Mouse (Mus musculus) midbrain, embryonic 12.5 days (tissue): Measurements from ENCODE around the gene Adat1. TPM values are rescaled to one million over a fixed set of nuclear protein-coding genes. Genes with fewer than 3 reads are reported as not detected.

ENCODE experiments used
- ATAC-seq: fragments of 200-750 bp; cut with Nextera tagmentation; 2 replicates; pipeline ENCODE4 v1.8.0; 2017; ENCODE audit warnings: low read depth, moderate TSS enrichment, moderate library complexity; ENCODE audit not compliant: low FRiP score
- H3K27ac ChIP-seq: fragments of 300-500 bp; sonication (generic); replicated peaks from 2 replicates; pipeline ENCODE4 v1.5.1; 2016; ENCODE audit warnings: mild to moderate bottlenecking
- H3K27me3 ChIP-seq: fragments of 300-500 bp; sonication (generic); 2 replicates; pipeline ENCODE4 v1.6.1; 2016; ENCODE audit warnings: mild to moderate bottlenecking
- H3K36me3 ChIP-seq: fragments of 300-500 bp; sonication (generic); 2 replicates; pipeline ENCODE4 v1.6.1; 2016
- H3K4me1 ChIP-seq: fragments of 300-500 bp; sonication (generic); 2 replicates; pipeline ENCODE4 v1.6.1; 2016
- H3K4me2 ChIP-seq: fragments of 300-500 bp; sonication (generic); replicated peaks from 2 replicates; pipeline ENCODE4 v1.6.1; 2016; ENCODE audit warnings: mild to moderate bottlenecking, moderate library complexity
- H3K4me3 ChIP-seq: fragments of 300-500 bp; sonication (generic); 2 replicates; pipeline ENCODE4 v1.5.1; 2016; ENCODE audit warnings: mild to moderate bottlenecking
- H3K9ac ChIP-seq: fragments of 300-500 bp; sonication (generic); replicated peaks from 2 replicates; pipeline ENCODE4 v1.6.1; 2016; ENCODE audit warnings: mild to moderate bottlenecking, moderate library complexity
- H3K9me3 ChIP-seq: fragments of 300-500 bp; sonication (generic); 2 replicates; pipeline ENCODE4 v1.6.1; 2016; ENCODE audit warnings: mild to moderate bottlenecking
- WGBS: fragments of 180-500 bp; shearing (Covaris S2); methylation state at CpG from one replicate; pipeline ENCODE4 v1.1.7; 2016; 5-methylcytosine and 5-hydroxymethylcytosine counted together
- polyA plus RNA-seq: library from polyadenylated mRNA; unstranded; fragments of >200 nt; fragmentation: Nextera tagmentation; extraction: Ambion mirVana; gene quantifications from 2 replicates; pipeline ENCODE4 v1.2.1, GENCODE M21; 2016

Gene Adat1
- 10.1 and 12.6 TPM in 2 replicates for polyA plus RNA-seq

- 4% methylated on average over 32 of the region's 33 CpGs for WGBS
- H3K4me1 ChIP-seq: peaks cover 10% of the 10 kb centered on the region
- no peaks in the 10 kb centered on the region for H3K9me3 ChIP-seq
- H3K36me3 ChIP-seq: peaks cover 47% of the 10 kb centered on the region
- peak; percentile 98 for ATAC-seq
- no peak within 1 kb of the TSS for H3K27ac ChIP-seq
- peak within 1 kb of the TSS; percentile 71 for H3K4me2 ChIP-seq
- H3K4me3 ChIP-seq: peak within 1 kb of the TSS; percentile 82
- H3K27me3 ChIP-seq: no peaks in the 10 kb centered on the region
- peak within 1 kb of the TSS; percentile 75 for H3K9ac ChIP-seq
Observed at GRCm38 (mm10) chr8:111992013-111992702, at the start of gene Adat1. Adat1 (minus strand) TSS chr8:111992302.

GRCm38 (mm10) chr8:112037521-112037920 lies 45.4 kb upstream of the Adat1 start:
- H3K9ac ChIP-seq: no peak overlapping the region
- H3K27ac ChIP-seq: no peak overlapping the region
- no peak for ATAC-seq
- no peak overlapping the region for H3K4me3 ChIP-seq
- H3K4me2 ChIP-seq: no peak overlapping the region
- 86% methylated on average over 18 of the region's 18 CpGs for WGBS
- H3K4me1 ChIP-seq: no peaks in the 10 kb centered on the region
- H3K27me3 ChIP-seq: no peaks in the 10 kb centered on the region
- no peaks in the 10 kb centered on the region for H3K9me3 ChIP-seq
- H3K36me3 ChIP-seq: no peaks in the 10 kb centered on the region

- no peak overlapping the region for H3K9ac ChIP-seq
- no peaks in the 10 kb centered on the region for H3K36me3 ChIP-seq
- H3K9me3 ChIP-seq: no peaks in the 10 kb centered on the region
- H3K4me3 ChIP-seq: no peak overlapping the region
- no peaks in the 10 kb centered on the region for H3K4me1 ChIP-seq
- no peak overlapping the region for H3K4me2 ChIP-seq
- no peaks in the 10 kb centered on the region for H3K27me3 ChIP-seq
- no peak for ATAC-seq
- 11% methylated on average over 8 of the region's 8 CpGs for WGBS
- H3K27ac ChIP-seq: no peak overlapping the region
Observed at GRCm38 (mm10) chr8:112034603-112035002, 42.5 kb upstream of the Adat1 start.

GRCm38 (mm10) chr8:112033071-112033470 lies 41.0 kb upstream of the Adat1 start:
- ATAC-seq: no peak
- Histone ChIP-seq H3K27ac (no peak overlapping the region), H3K4me3 (no peak overlapping the region), H3K27me3 (no peaks in the 10 kb centered on the region), H3K4me2 (no peak overlapping the region), H3K36me3 (no peaks in the 10 kb centered on the region), H3K9ac (no peak overlapping the region), H3K4me1 (no peaks in the 10 kb centered on the region), H3K9me3 (no peaks in the 10 kb centered on the region)
- WGBS: 46% methylated on average over 7 of the region's 7 CpGs

GRCm38 (mm10) chr8:112030663-112031062 lies 38.6 kb upstream of the Adat1 start:
- Histone ChIP-seq H3K4me1 (no peaks in the 10 kb centered on the region), H3K27ac (no peak overlapping the region), H3K9ac (no peak overlapping the region), H3K4me3 (no peak overlapping the region), H3K4me2 (no peak overlapping the region), H3K9me3 (no peaks in the 10 kb centered on the region), H3K36me3 (no peaks in the 10 kb centered on the region), H3K27me3 (no peaks in the 10 kb centered on the region)
- no peak for ATAC-seq
- 57% methylated on average over 6 of the region's 6 CpGs for WGBS

GRCm38 (mm10) chr8:112029455-112029854 lies 37.4 kb upstream of the Adat1 start:
- Histone ChIP-seq H3K4me3 (no peak overlapping the region), H3K36me3 (no peaks in the 10 kb centered on the region), H3K9me3 (no peaks in the 10 kb centered on the region), H3K27ac (no peak overlapping the region), H3K27me3 (no peaks in the 10 kb centered on the region), H3K4me1 (no peaks in the 10 kb centered on the region), H3K9ac (no peak overlapping the region), H3K4me2 (no peak overlapping the region)
- 91% methylated on average over 7 of the region's 7 CpGs for WGBS
- no peak for ATAC-seq

- 96% methylated on average over 11 of the region's 11 CpGs for WGBS
- Histone ChIP-seq H3K36me3 (peaks cover 43% of the 10 kb centered on the region), H3K27ac (no peak within 1 kb of the TSS), H3K9me3 (no peaks in the 10 kb centered on the region), H3K9ac (no peak within 1 kb of the TSS), H3K4me1 (peaks cover 21% of the 10 kb centered on the region), H3K4me2 (no peak within 1 kb of the TSS), H3K27me3 (no peaks in the 10 kb centered on the region), H3K4me3 (no peak within 1 kb of the TSS)
- ATAC-seq: no peak
Observed at GRCm38 (mm10) chr8:112014936-112015335, 22.8 kb upstream of the Adat1 start, which contains the start of gene Gm6793. Gm6793 (minus strand) TSS chr8:112015036.

GRCm38 (mm10) chr8:112011816-112012242 lies 19.7 kb upstream of the Adat1 start:
- Histone ChIP-seq H3K4me3 (peak overlapping the region; percentile 93), H3K27me3 (no peaks in the 10 kb centered on the region), H3K4me1 (peaks cover 21% of the 10 kb centered on the region), H3K9ac (peak overlapping the region; percentile 97), H3K4me2 (peak overlapping the region; percentile 95), H3K36me3 (peaks cover 26% of the 10 kb centered on the region), H3K9me3 (no peaks in the 10 kb centered on the region), H3K27ac (peak overlapping the region; percentile 80)
- ATAC-seq: no peak; the same call in none of the 2 replicates
- under 1% methylated on average over 40 of the region's 40 CpGs for WGBS

GRCm38 (mm10) chr8:112010997-112011815 lies 19.1 kb upstream of the Adat1 start, which contains the start of the genes Kars and Terf2ip:
Kars (minus strand) TSS chr8:112011323.
Terf2ip (plus strand) TSS chr8:112011398.
- Histone ChIP-seq H3K36me3 (peaks cover 21% of the 10 kb centered on the region), H3K4me3 (peak within 1 kb of the TSS; percentile 93), H3K27ac (peak within 1 kb of the TSS; percentile 80), H3K4me2 (peak within 1 kb of the TSS; percentile 95), H3K27me3 (no peaks in the 10 kb centered on the region), H3K9me3 (no peaks in the 10 kb centered on the region), H3K4me1 (peaks cover 21% of the 10 kb centered on the region), H3K9ac (peak within 1 kb of the TSS; percentile 97)
- peak; percentile 95 for ATAC-seq
- WGBS: under 1% methylated on average over 61 of the region's 61 CpGs

- WGBS: 92% methylated on average over 7 of the region's 7 CpGs
- Histone ChIP-seq H3K4me2 (no peak overlapping the region), H3K36me3 (peaks cover 21% of the 10 kb centered on the region), H3K9me3 (no peaks in the 10 kb centered on the region), H3K4me3 (no peak overlapping the region), H3K27ac (no peak overlapping the region), H3K4me1 (peaks cover 21% of the 10 kb centered on the region), H3K27me3 (no peaks in the 10 kb centered on the region), H3K9ac (no peak overlapping the region)
- ATAC-seq: no peak
Observed at GRCm38 (mm10) chr8:112009558-112009957, 17.5 kb upstream of the Adat1 start.

GRCm38 (mm10) chr8:112007669-112008068 lies 15.6 kb upstream of the Adat1 start:
- Histone ChIP-seq H3K4me2 (no peak overlapping the region), H3K4me1 (peaks cover 14% of the 10 kb centered on the region), H3K9ac (no peak overlapping the region), H3K36me3 (peaks cover 37% of the 10 kb centered on the region), H3K27me3 (no peaks in the 10 kb centered on the region), H3K27ac (no peak overlapping the region), H3K4me3 (no peak overlapping the region), H3K9me3 (no peaks in the 10 kb centered on the region)
- ATAC-seq: no peak
- WGBS: 96% methylated on average over 2 of the region's 2 CpGs

GRCm38 (mm10) chr8:112005601-112006000 lies 13.5 kb upstream of the Adat1 start:
- Histone ChIP-seq H3K9me3 (no peaks in the 10 kb centered on the region), H3K27ac (no peak overlapping the region), H3K4me2 (no peak overlapping the region), H3K4me1 (peaks cover 6% of the 10 kb centered on the region), H3K27me3 (no peaks in the 10 kb centered on the region), H3K9ac (no peak overlapping the region), H3K36me3 (peaks cover 58% of the 10 kb centered on the region), H3K4me3 (no peak overlapping the region)
- 95% methylated on average over 6 of the region's 6 CpGs for WGBS
- no peak for ATAC-seq
